Mouse (Mus musculus) spleen, adult 2 months (tissue): ENCODE data around the gene Myh14.

Experiments
- CTCF ChIP-seq: fragments of 200-500 bp; IDR thresholded peaks from 2 replicates; pipeline ENCODE4 v1.5.1; 2011; ENCODE audit warnings: mild to moderate bottlenecking, inconsistent platforms; ENCODE audit not compliant: insufficient read depth, insufficient read length, insufficient replicate concordance; ENCODE audit errors: extremely low read depth
- POLR2A ChIP-seq: fragments of 200-500 bp; IDR thresholded peaks from 2 replicates; pipeline ENCODE4 v1.6.1; 2011; ENCODE audit warnings: low read depth, low read length, inconsistent platforms

- TF ChIP-seq POLR2A (no peak), CTCF (no peak)
These were observed 105.2 kb downstream of the Myh14 start for GRCm38 (mm10) chr7:44565414-44565813.
